Mouse (Mus musculus): ENCODE results near the gene Jmjd8.

Jmjd8 gene

DNA sequence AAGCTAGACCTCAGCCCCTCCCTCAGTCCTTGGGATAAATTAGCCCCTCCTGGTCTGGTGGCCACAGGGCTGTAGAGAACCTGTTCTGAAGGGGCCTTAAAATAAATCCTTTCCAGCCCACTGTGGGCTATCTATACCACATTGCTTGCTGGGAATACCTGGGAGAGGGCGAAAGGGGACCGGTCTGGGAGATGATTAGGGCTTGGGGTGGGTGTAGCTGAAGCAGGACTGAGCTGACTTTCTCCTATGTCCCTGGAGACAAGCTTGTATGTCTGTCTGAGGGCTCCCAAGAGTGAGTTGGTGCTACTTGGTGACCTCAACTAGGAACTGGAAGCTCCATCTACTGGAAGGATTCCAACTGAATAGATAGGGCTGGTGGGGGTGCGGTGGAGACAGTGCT is 48.4 kb downstream of the Jmjd8 start:
- no peak for DNase-seq (ENCODE audit: extremely low spot score, low read depth, low spot score)

DNA sequence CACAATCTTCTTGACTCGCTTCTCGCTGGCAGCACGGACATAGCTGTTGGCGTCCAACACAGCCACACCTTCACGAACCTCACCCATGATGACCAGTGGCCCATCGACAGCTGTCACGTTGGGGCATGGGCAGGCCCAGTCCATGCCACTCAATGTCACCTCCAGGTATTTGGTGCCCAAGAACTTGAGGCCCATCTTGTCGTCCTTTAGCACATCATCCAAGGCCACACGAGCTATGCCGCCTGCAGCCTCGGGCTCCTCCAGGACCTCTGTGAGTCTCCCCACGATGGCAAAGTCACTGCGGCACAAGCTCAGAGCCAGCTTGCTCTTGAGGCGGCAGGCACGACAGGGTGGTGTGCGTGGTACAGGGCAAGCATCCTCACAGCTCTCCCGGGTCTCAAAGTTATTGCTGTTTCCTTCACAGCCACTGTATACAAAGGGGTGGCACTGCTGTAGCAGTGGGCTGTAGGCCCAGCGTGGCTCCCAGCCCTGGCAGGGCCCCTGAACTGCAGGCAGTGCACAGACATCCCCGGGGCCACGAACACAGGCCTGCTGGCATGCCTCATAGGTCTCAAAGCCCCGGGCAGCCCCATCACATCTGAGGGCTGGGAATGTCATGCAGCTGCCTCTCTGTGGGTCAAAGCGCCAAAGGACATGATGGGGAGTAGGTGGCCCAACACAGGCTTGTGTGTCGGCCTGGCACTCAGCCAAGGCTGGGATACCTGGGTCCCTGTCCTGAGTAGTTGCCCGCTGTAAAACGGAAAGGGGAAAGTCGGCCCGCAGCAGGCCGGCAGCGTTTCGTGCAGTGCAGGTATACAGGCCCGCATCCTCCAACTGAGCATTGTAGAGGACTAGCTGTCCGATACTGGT is 49.3 kb downstream of the Jmjd8 start:
- DNase-seq (ENCODE audit: extremely low spot score, low read depth, low spot score), result no peak

GRCm38 (mm10) chr17:25878611-25879180 is 50.0 kb downstream of the Jmjd8 start:
- DNase-seq (ENCODE audit: extremely low spot score, low read depth, low spot score), result no peak

- DNase-seq (ENCODE audit: extremely low spot score, low read depth, low spot score), result no peak
These were observed 50.6 kb downstream of the Jmjd8 start for GRCm38 (mm10) chr17:25879261-25879660.

- DNase-seq (ENCODE audit: extremely low spot score, low read depth, low spot score), result no peak
These were observed 51.1 kb downstream of the Jmjd8 start for GRCm38 (mm10) chr17:25879750-25880149.

DNA sequence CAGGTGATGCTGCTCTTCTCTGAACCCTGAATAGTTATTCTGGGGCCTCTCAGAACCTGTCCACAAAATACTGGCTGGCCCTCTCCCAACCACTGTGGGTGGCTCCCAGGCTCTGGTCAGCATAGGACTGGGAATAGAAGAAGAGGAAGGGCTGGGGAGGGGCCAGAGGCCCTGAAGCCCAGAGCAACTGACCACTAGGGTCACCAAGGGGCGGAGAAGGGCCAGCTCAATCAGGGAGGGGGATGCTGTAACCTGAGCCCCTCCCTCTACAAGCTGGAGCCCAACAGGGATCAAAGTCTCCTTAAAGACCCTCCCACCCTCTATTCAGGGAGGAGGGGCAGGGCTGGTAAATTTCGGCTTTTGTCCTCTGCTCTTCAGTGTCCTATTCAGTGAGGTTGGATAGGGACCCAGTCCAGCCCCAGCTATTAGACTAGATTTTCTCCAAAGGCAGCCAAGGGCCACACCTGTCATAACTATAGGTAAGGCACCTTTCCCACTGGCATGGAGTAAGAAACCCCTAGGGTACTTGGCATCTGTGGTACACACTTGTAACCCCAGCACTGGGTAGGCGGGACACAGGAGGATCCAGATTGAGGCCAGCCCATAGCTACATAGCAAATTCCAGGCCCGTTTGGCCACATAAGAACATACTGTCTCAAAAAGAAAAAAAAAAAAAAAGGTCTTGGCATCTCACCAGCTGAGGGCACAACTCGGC is 51.7 kb downstream of the Jmjd8 start, which contains the start of gene Wfikkn1:
Gene Wfikkn1 (minus strand): TSS at position 663 of the 715 bp plus-strand sequence.
- DNase-seq (ENCODE audit: extremely low spot score, low read depth, low spot score), result no peak

GRCm38 (mm10) chr17:25880913-25881641 is 52.4 kb downstream of the Jmjd8 start:
- no peak for DNase-seq (ENCODE audit: extremely low spot score, low read depth, low spot score)
